Mouse (Mus musculus): Measurements from ENCODE around the gene Akap8l.

DNA sequence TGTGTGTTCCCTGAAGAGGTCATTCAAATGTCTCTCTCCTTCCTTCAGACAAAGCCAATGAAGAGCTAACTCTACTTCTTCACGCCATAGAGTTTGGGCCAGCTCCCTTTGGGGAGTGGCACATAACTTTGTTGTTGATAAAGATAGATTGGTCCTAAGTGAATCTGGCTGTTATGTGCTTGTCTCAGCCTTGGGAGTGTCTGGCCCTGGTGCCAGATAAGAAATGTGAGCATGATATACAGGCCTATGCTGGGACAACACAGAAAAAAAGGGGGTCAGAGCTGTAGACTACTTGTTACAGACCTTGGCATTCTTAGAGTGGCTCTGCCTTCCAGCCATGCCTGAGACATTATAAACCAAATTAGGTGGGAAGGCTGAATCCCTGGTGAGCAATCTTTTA, 14.9 kb upstream of the Akap8l start:
- no peak for TF ChIP-seq POLR2A (IDR thresholded peaks at IDR 0.05; ENCODE audit: low read depth, low read length)
- TF ChIP-seq CTCF (IDR thresholded peaks at IDR 0.05; ENCODE audit: borderline replicate concordance, insufficient read depth, low read length) = no peak
